Mouse (Mus musculus) CD4-positive, CD25-positive, alpha-beta regulatory T cell, adult 4 months (primary cell): Measurements from ENCODE around the gene Lrrc19. TPM values are rescaled to one million over a fixed set of nuclear protein-coding genes. Genes with fewer than 3 reads are reported as not detected.

Experiments
- polyA plus RNA-seq, 2 experiments: library from polyadenylated mRNA; unstranded; fragments of 100-300 nt; shearing (Covaris generic); gene quantifications; one replicate each; pipeline ENCODE4 v1.2.1; 2017

Gene Lrrc19
- polyA plus RNA-seq, 2 experiments from 2014 or later, result not detected

Other genes starting within 250 kb of the Lrrc19 start
- not detected for gene Gm10306, start 93.6 kb downstream of the Lrrc19 start, polyA plus RNA-seq
- gene Caap1, start 93.3 kb downstream of the Lrrc19 start, polyA plus RNA-seq, result 1 to 10 TPM; 5.3 to 6.2 TPM
- gene Plaa, start 46.9 kb downstream of the Lrrc19 start, polyA plus RNA-seq, result 10 to 100 TPM; 31.6 to 33.7 TPM
- gene Ift74, start 35.7 kb downstream of the Lrrc19 start, polyA plus RNA-seq, result 1 to 10 TPM; 4.6 to 6.4 TPM
- gene Tek, start 89.1 kb upstream of the Lrrc19 start, polyA plus RNA-seq, result not detected